Mouse (Mus musculus) embryonic facial prominence, embryonic 11.5 days (tissue): Measurements from ENCODE around the gene Kbtbd4. TPM values are rescaled to one million over a fixed set of nuclear protein-coding genes. Genes with fewer than 3 reads are reported as not detected.

Source experiments
- ATAC-seq: fragments of 200-750 bp; cut with Nextera tagmentation; replicated peaks from 2 replicates; pipeline ENCODE4 v1.8.0; 2017; ENCODE audit warnings: low read depth; ENCODE audit not compliant: insufficient number of reproducible peaks, low FRiP score, low TSS enrichment
- DNase-seq: peaks from one replicate; pipeline ENCODE4 v3.0.0-alpha.2; 2015; ENCODE audit warnings: low spot score
- H3K27ac ChIP-seq: fragments of 300-500 bp; sonication (generic); replicated peaks from 2 replicates; pipeline ENCODE4 v1.5.1; 2014; ENCODE audit warnings: mild to moderate bottlenecking, low read depth, low read length, control low read depth
- H3K27me3 ChIP-seq: fragments of 300-500 bp; sonication (generic); 2 replicates; pipeline ENCODE4 v1.6.1; 2014; ENCODE audit warnings: mild to moderate bottlenecking, low read length, moderate library complexity, mixed read lengths; ENCODE audit not compliant: control insufficient read depth, insufficient read depth
- H3K36me3 ChIP-seq: fragments of 300-500 bp; sonication (generic); replicated peaks from 2 replicates; pipeline ENCODE4 v1.6.1; 2014; ENCODE audit warnings: low read depth, mild to moderate bottlenecking, low read length, moderate library complexity, mixed read lengths; ENCODE audit not compliant: control insufficient read depth, insufficient read depth
- H3K4me1 ChIP-seq: fragments of 300-500 bp; sonication (generic); 2 replicates; pipeline ENCODE4 v1.6.1; 2014; ENCODE audit warnings: low read length, mixed read lengths; ENCODE audit not compliant: control insufficient read depth, insufficient read depth
- H3K4me2 ChIP-seq: fragments of 300-500 bp; sonication (generic); 2 replicates; pipeline ENCODE4 v1.6.1; 2014; ENCODE audit warnings: low read depth, mild to moderate bottlenecking, control low read depth, low read length, moderate library complexity
- H3K4me3 ChIP-seq: fragments of 300-500 bp; sonication (generic); 2 replicates; pipeline ENCODE4 v1.5.1; 2014; ENCODE audit warnings: low read depth, low read length, control low read depth
- H3K9ac ChIP-seq: fragments of 300-500 bp; sonication (generic); replicated peaks from 2 replicates; pipeline ENCODE4 v1.6.1; 2014; ENCODE audit warnings: mild to moderate bottlenecking, control low read depth, low read length
- H3K9me3 ChIP-seq: fragments of 300-500 bp; sonication (generic); replicated peaks from 2 replicates; pipeline ENCODE4 v1.6.1; 2016; ENCODE audit warnings: mild to moderate bottlenecking, low read length, inconsistent platforms, mixed read lengths; ENCODE audit not compliant: control insufficient read depth
- WGBS: fragments of 180-500 bp; shearing (Covaris S2); extraction: QIAGEN DNeasy Blood & Tissue Kit; methylation state at CpG from one replicate; pipeline ENCODE4 v1.1.7; 2014; 5-methylcytosine and 5-hydroxymethylcytosine counted together
- polyA plus RNA-seq: library from polyadenylated mRNA; unstranded; fragments of >200 nt; fragmentation: Nextera tagmentation; extraction: Ambion mirVana; gene quantifications from 2 replicates; pipeline ENCODE4 v1.2.1, GENCODE M21; 2014

Gene Kbtbd4
- polyA plus RNA-seq, 1 experiment from 2014 or later: 53.1 TPM

- ATAC-seq: peak; percentile 59; the same call in 1 of the 2 replicates
- H3K4me3 ChIP-seq: no peak overlapping the region
- no peaks in the 10 kb centered on the region for H3K36me3 ChIP-seq
These were observed 46.1 kb downstream of the Kbtbd4 start for GRCm38 (mm10) chr2:90950582-90951194.

GRCm38 (mm10) chr2:90953461-90953860, 48.9 kb downstream of the Kbtbd4 start:
- Histone ChIP-seq H3K4me3 (no peak overlapping the region), H3K27me3 (no peaks in the 10 kb centered on the region), H3K4me2 (no peak overlapping the region), H3K36me3 (no peaks in the 10 kb centered on the region), H3K9me3 (no peaks in the 10 kb centered on the region), H3K27ac (no peak overlapping the region), H3K9ac (no peak overlapping the region), H3K4me1 (no peaks in the 10 kb centered on the region)
- WGBS: 69% methylated on average over 3 of the region's 3 CpGs
- ATAC-seq (no peak), DNase-seq (no peak)

More at GRCm38 (mm10) chr2:90950582-90951194, 46.1 kb downstream of the Kbtbd4 start:
- Histone ChIP-seq H3K4me1 (no peaks in the 10 kb centered on the region), H3K27me3 (no peaks in the 10 kb centered on the region), H3K27ac (no peak overlapping the region), H3K4me2 (no peak overlapping the region), H3K9me3 (no peaks in the 10 kb centered on the region), H3K9ac (no peak overlapping the region)
- no peak for DNase-seq

DNA sequence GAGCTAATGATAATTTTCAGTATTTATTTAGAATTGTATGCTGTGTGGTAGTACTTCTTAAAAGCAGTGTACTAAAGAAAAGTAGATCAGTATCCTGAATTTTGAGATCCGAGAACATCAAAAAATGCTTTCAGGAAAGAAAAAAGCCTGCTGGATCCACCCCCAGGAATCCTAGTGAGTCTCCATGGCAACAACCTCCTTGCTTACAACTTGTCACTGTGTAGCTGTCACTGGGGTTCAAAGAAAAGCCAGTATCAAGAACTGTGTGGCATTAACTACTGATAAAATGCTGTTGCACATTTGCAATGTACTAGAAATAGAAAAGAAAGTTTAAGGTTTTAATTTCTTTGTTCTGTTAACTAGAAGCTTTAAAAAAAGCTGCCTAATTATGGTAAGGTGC, 51.5 kb downstream of the Kbtbd4 start:
- H3K9me3 ChIP-seq: no peaks in the 10 kb centered on the region
- WGBS: 59% methylated on average over 1 of the region's 1 CpGs
- DNase-seq (peak; percentile 16), ATAC-seq (no peak)
- no peak overlapping the region for H3K4me3 ChIP-seq
- H3K27me3 ChIP-seq: no peaks in the 10 kb centered on the region
- H3K9ac ChIP-seq: no peak overlapping the region
- H3K4me1 ChIP-seq: no peaks in the 10 kb centered on the region
- H3K4me2 ChIP-seq: no peak overlapping the region
- H3K27ac ChIP-seq: no peak overlapping the region
- H3K36me3 ChIP-seq: no peaks in the 10 kb centered on the region

GRCm38 (mm10) chr2:90958856-90959255, 54.3 kb downstream of the Kbtbd4 start:
- Histone ChIP-seq H3K9ac (no peak overlapping the region), H3K27ac (no peak overlapping the region), H3K27me3 (no peaks in the 10 kb centered on the region), H3K9me3 (no peaks in the 10 kb centered on the region), H3K4me1 (no peaks in the 10 kb centered on the region), H3K4me2 (no peak overlapping the region), H3K36me3 (no peaks in the 10 kb centered on the region), H3K4me3 (no peak overlapping the region)
- ATAC-seq (no peak), DNase-seq (no peak)
- WGBS: 92% methylated on average over 3 of the region's 3 CpGs

- DNase-seq: no peak
- Histone ChIP-seq H3K9me3 (no peaks in the 10 kb centered on the region), H3K9ac (no peak overlapping the region), H3K4me2 (no peak overlapping the region), H3K27me3 (no peaks in the 10 kb centered on the region), H3K36me3 (no peaks in the 10 kb centered on the region), H3K4me3 (no peak overlapping the region), H3K27ac (no peak overlapping the region), H3K4me1 (no peaks in the 10 kb centered on the region)
- ATAC-seq: no peak
- WGBS: 97% methylated on average over 2 of the region's 2 CpGs
These were observed 55.5 kb downstream of the Kbtbd4 start for GRCm38 (mm10) chr2:90960012-90960411.

Other genes with a start within 250 kb of the Kbtbd4 start
- 69.9 and 74.3 TPM in 2 replicates for gene Nup160, start 227.5 kb upstream of the Kbtbd4 start, polyA plus RNA-seq
- gene Fnbp4, start 159.4 kb upstream of the Kbtbd4 start, polyA plus RNA-seq: 83.9 and 86.7 TPM in 2 replicates
- 0.91 and 1.3 TPM in 2 replicates for gene Agbl2, start 122.0 kb upstream of the Kbtbd4 start, polyA plus RNA-seq
- gene Mtch2, start 57.6 kb upstream of the Kbtbd4 start, polyA plus RNA-seq: 239 and 261 TPM in 2 replicates
- 12.8 and 13.7 TPM in 2 replicates for gene C1qtnf4, start 18.9 kb upstream of the Kbtbd4 start, polyA plus RNA-seq
- gene Ndufs3, start 87 bp downstream of the Kbtbd4 start, polyA plus RNA-seq: 227 and 230 TPM in 2 replicates
- gene Celf1, start 35.6 kb downstream of the Kbtbd4 start, polyA plus RNA-seq: 76.6 and 81.3 TPM in 2 replicates
- gene Rapsn, start 130.9 kb downstream of the Kbtbd4 start, polyA plus RNA-seq: 3.5 and 4.5 TPM in 2 replicates
- 388 and 406 TPM in 2 replicates for gene Psmc3, start 149.3 kb downstream of the Kbtbd4 start, polyA plus RNA-seq
- 22.0 and 22.1 TPM in 2 replicates for gene Slc39a13, start 165.7 kb downstream of the Kbtbd4 start, polyA plus RNA-seq
- gene Spi1, start 177.7 kb downstream of the Kbtbd4 start, polyA plus RNA-seq: 3.0 and 3.6 TPM in 2 replicates
- gene Mybpc3, start 213.4 kb downstream of the Kbtbd4 start, polyA plus RNA-seq: 0.25 and 1.6 TPM in 2 replicates